Mouse (Mus musculus) thymus, adult 18-20 months (tissue): Measurements from ENCODE around the gene Il17rc.

Experiments used
- DNase-seq, 2 experiments: peaks; one replicate each; pipeline ENCODE4 v3.0.0; 2022; ENCODE audit warnings: mixed read lengths in 2 of 2

Il17rc gene

GRCm38 (mm10) chr6:113499346-113499745 lies 28.1 kb downstream of the Il17rc start:
- DNase-seq = no peak

- no peak for DNase-seq
Measured at GRCm38 (mm10) chr6:113501388-113502084, 30.3 kb downstream of the Il17rc start, which contains the start of gene Prrt3. Gene Prrt3, minus strand, starts transcription at chr6:113501931.

DNA sequence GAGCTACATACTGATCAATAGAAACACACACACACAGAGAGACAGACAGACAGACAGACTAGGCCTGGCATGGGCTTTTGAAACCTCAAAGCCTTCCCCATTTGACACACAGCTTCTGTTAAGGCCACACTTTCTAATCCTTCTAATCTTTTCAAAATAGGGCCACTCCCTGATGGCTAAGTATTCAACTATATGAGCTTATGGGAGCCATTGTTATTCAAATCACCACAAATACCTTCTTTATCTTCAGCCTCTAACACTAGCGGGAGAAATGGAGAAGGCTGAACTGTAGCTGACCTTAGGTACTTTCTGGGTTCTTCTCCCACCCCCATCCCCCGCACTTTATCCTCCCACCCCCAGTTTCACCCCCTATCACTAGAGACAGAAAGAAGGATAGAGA lies 31.6 kb downstream of the Il17rc start:
- DNase-seq = no peak

- DNase-seq = no peak
Measured at GRCm38 (mm10) chr6:113505689-113506088, 34.5 kb downstream of the Il17rc start.

DNA sequence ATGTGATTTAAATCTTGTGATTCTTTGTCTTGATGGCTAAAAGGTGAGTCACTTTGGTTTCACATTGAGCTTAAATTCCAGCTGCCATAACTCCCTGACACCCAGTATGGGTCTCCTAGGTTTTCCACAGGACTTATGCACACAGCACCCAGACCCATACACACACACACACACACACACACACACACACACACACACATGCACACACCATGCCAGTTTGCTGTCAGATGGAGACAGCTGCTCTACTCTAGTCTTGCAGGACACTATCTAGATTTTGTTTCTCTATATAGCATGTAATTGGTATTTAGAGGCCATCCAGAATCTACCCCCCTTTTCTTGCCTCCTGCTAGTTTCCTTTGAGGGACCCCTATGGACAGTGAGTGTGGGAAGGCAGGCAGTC lies 35.9 kb downstream of the Il17rc start:
- no peak for DNase-seq

GRCm38 (mm10) chr6:113508272-113508946 lies 37.2 kb downstream of the Il17rc start:
- no peak for DNase-seq

- no peak for DNase-seq
Measured at GRCm38 (mm10) chr6:113508947-113509280, 37.7 kb downstream of the Il17rc start.

DNA sequence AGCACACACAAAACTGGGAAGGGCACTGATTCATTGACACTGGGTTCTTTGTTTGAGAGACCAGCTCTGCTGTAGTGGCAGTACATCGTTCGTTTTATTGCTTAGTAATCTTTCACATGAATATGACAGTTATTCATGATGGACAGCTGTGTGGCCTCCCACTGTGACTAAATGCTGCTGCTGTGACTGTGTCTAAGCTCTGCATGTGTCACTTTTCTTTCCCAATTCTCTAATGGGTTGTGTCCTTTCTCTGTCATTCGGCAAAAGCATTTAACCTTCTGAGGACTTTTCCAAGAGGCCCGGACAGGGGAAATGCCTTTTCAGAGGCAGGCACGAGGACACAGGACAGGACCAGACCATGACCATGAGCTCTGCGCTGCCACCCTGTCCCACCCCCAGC lies 42.7 kb downstream of the Il17rc start:
- no peak for DNase-seq

- no peak for DNase-seq
Measured at GRCm38 (mm10) chr6:113514600-113514999, 43.4 kb downstream of the Il17rc start.

- DNase-seq = peak; percentile 32 to 47
Measured at GRCm38 (mm10) chr6:113517434-113518080, 46.3 kb downstream of the Il17rc start.

DNA sequence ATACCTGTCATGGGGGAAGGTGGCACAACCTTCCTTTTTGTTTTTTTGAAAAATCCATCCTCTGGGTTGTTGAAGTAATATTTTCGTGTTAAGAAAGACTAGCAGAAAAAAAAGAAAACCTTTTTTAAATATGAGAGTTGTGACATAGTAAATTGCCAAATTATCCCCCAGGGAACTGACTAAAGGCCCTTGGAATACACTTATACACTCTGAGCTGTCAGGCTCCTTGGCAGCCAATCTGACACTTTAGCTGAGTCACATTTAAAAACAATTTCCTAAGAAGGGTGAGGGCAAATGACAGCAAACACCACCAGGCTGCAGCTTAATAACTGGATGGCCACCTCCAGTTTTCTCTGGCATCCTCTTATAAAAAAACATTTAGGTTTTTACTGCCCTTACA lies 51.1 kb downstream of the Il17rc start:
- no peak for DNase-seq

GRCm38 (mm10) chr6:113523420-113523819 lies 52.2 kb downstream of the Il17rc start:
- no peak for DNase-seq

GRCm38 (mm10) chr6:113530932-113531839 lies 60.0 kb downstream of the Il17rc start, which contains the start of the genes Emc3 and Fancd2:
Gene Emc3, minus strand, starts transcription at chr6:113531652.
Gene Fancd2, plus strand, starts transcription at chr6:113531682.
- DNase-seq = peak; percentile 79 to 80

- no peak for DNase-seq
Measured at GRCm38 (mm10) chr6:113531840-113532404, 60.7 kb downstream of the Il17rc start.
